Mouse (Mus musculus) bone marrow macrophage, adult 2 months (primary cell): Measurements from ENCODE around the gene Fam219a.

Experiments
- CTCF ChIP-seq: IDR thresholded peaks from 2 replicates; pipeline ENCODE4 v1.5.1; 2012; ENCODE audit warnings: low read depth, mild to moderate bottlenecking, low read length, moderate library complexity
- POLR2A ChIP-seq: IDR thresholded peaks from 2 replicates; pipeline ENCODE4 v1.6.1; 2012; ENCODE audit warnings: mild to moderate bottlenecking, low read depth, low read length, borderline replicate concordance

DNA sequence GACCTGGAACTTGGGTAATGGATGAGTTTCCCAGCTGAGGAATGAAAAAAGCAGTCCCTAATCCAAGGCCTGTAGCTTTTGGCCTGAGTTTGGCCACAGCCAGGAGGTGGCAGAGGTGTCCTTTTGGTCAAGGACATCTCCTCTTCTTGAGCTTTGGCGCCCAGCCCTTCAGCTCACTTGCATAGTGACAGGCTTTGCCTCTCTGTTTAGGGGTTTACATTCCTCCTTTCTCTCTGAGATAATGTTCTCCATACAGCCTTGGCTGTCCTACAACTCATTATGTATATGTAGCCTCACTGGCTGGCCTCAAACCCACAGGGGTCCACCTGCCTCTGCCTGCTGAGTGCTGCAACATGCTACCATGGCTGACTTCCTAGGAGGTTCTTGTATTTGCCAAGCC is 22.3 kb downstream of the Fam219a start:
- TF ChIP-seq CTCF, result no peak
- TF ChIP-seq POLR2A, result no peak
